Mouse (Mus musculus) testis, adult 2 months (tissue): ENCODE data around the gene Abcd2.

Experiments
- CTCF ChIP-seq: fragments of 200-500 bp; IDR thresholded peaks from 2 replicates; pipeline ENCODE4 v1.5.1; 2012; ENCODE audit warnings: low read depth, mild to moderate bottlenecking, inconsistent platforms, low read length, moderate library complexity; ENCODE audit not compliant: control insufficient read depth, insufficient read depth, insufficient replicate concordance
- POLR2A ChIP-seq: fragments of 200-500 bp; IDR thresholded peaks from 2 replicates; pipeline ENCODE4 v1.6.1; 2012; ENCODE audit warnings: low read depth, mild to moderate bottlenecking, inconsistent platforms, low read length, moderate library complexity; ENCODE audit not compliant: control insufficient read depth

GRCm38 (mm10) chr15:91179911-91180622 is 11.5 kb downstream of the Abcd2 start:
- TF ChIP-seq CTCF (no peak), POLR2A (no peak)
